ENCODE assay signal across 12 mouse cellular contexts in the genomic region with DNA sequence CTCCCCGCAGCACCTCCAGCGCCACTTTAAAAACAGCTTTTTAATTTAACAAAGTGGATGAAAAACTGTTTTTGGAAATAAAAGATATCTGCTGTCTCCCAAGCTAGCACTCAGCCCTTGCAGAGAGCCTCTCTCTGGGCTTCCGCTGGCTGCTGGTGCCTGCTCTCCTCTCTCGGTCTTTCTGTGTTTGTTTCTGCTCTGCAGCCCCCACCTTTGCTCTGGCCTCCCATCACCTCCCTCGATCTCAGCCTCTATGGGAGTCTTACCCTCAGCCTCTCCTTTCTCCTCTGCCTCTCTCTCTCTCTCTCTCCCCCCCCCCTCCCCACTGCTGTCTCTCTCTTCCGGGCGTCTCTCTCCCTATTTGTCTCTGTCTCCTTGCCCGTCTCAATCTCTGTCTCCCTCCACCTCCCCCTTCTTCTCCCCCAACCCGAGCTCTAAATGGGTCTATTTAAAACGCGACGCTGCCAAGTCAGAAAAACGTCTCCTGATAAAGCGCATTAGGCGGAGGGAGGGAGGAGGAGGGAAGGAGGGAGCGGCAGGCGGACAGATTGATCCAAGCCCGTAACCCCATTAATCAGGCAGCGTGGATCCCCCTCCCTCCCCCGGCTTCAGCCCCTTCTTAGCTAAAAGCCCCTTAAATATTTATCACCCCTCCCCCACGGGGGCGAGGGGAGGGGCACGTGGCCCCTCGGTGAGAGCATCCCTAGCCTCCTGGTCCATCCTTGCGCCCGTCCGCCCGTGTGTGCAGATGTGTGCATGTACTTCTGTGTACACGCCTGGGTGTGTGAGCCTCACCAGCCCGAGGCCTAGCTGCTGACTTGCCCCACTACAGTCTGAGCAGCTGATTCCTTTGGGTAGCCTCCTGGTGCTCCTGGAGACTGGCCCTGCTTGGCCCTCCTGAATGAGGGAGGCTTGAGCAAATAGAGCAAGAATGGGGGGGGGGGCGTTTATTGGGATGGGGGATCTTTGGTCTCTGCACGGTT. TPM values are rescaled to one million over a fixed set of nuclear protein-coding genes. Genes with fewer than 3 reads are reported as not detected.
"Had no signal": no experiment of that assay in that cellular context is flagged by ENCODE, and none has a peak within 500 bp of the region (broad histone marks: within the 10 kb centered on the region; RNA-seq: fewer than 3 reads in every experiment).

No protein-coding gene starts in this region.

RNA-seq across cellular contexts. Expression of a gene that starts 19.0 kb away (rescaled TPM):
- total RNA-seq: layer of hippocampus, postnatal 10 days; megakaryocyte-erythroid progenitor cell, adult 5-6 weeks had no signal
- polyA plus RNA-seq: limb, embryonic 12.5 days; liver, embryonic 13.5 days; liver, postnatal 0 days; lung, embryonic 16.5 days; myocyte; neural tube, embryonic 15.5 days; small intestine, adult 2 months; stomach, embryonic 16.5 days had no signal

RNA-seq across cellular contexts. Expression of a gene that starts 25.6 kb away (rescaled TPM):
- total RNA-seq: layer of hippocampus, adult 2 months; megakaryocyte-erythroid progenitor cell, adult 5-6 weeks had no signal
- polyA plus RNA-seq: limb, embryonic 12.5 days; liver, embryonic 13.5 days; liver, postnatal 0 days; lung, embryonic 16.5 days; myocyte; neural tube, embryonic 15.5 days; small intestine, adult 2 months; stomach, embryonic 16.5 days; thymus, postnatal 0 days had no signal

RNA-seq across cellular contexts. Expression of a gene that starts 51.1 kb away (rescaled TPM):
- total RNA-seq: megakaryocyte-erythroid progenitor cell, adult 5-6 weeks had no signal
- polyA plus RNA-seq: limb, embryonic 12.5 days; liver, embryonic 13.5 days; liver, postnatal 0 days; lung, embryonic 16.5 days; myocyte; neural tube, embryonic 15.5 days had no signal

RNA-seq across cellular contexts. Expression of a gene that starts 54.7 kb away (rescaled TPM):
- total RNA-seq: megakaryocyte-erythroid progenitor cell, adult 5-6 weeks had no signal
- polyA plus RNA-seq: limb, embryonic 12.5 days; liver, embryonic 13.5 days; liver, postnatal 0 days; lung, embryonic 16.5 days; myocyte; small intestine, adult 2 months; thymus, postnatal 0 days had no signal
